Mouse (Mus musculus): ENCODE results near the gene Zfhx3. TPM values are rescaled to one million over a fixed set of nuclear protein-coding genes. Genes with fewer than 3 reads are reported as not detected.
A peak's percentile ranks its signal among the peaks of the same experiment; 100 is the strongest.

The Zfhx3 gene
- polyA plus RNA-seq, 1 experiment from 2014 or later = 68.4 TPM

GRCm38 (mm10) chr8:108819271-108819671 lies 876.8 kb downstream of the Zfhx3 start:
- Histone ChIP-seq H3K4me3 (replicated peaks; ENCODE audit: low read depth, low read length) (no peak overlapping the region), H3K9ac (replicated peaks; ENCODE audit: low read length) (no peak overlapping the region; the same call in 1 of the 2 replicates), H3K4me1 (ENCODE audit: control insufficient read depth, insufficient read depth, low read length) (peaks cover 42% of the 10 kb centered on the region), H3K27me3 (ENCODE audit: control insufficient read depth, insufficient read depth, low read length) (no peaks in the 10 kb centered on the region), H3K36me3 (ENCODE audit: control insufficient read depth, insufficient read depth, low read length) (no peaks in the 10 kb centered on the region), H3K4me2 (ENCODE audit: low read length) (0 out of 2 replicates have a peak overlapping the region, but pooled peaks have one; percentile 9), H3K9me3 (ENCODE audit: control insufficient read depth, low read length) (no peaks in the 10 kb centered on the region), H3K27ac (replicated peaks; ENCODE audit: low read depth, low read length) (no peak overlapping the region)
- DNase-seq (peak; percentile 63), ATAC-seq (ENCODE audit: low FRiP score, low TSS enrichment) (no peak)
- 4% methylated on average over 8 of the region's 8 CpGs for WGBS

- 5% methylated on average over 3 of the region's 3 CpGs for WGBS
- no peaks in the 10 kb centered on the region for H3K9me3 ChIP-seq (ENCODE audit: control insufficient read depth, low read length)
These were observed 877.4 kb downstream of the Zfhx3 start for GRCm38 (mm10) chr8:108819826-108820225.

GRCm38 (mm10) chr8:108820634-108821033 lies 878.2 kb downstream of the Zfhx3 start:
- DNase-seq (peak; percentile 57), ATAC-seq (ENCODE audit: low FRiP score, low TSS enrichment) (peak; percentile 69)
- H3K9me3 ChIP-seq (ENCODE audit: control insufficient read depth, low read length) = no peaks in the 10 kb centered on the region
- H3K4me3 ChIP-seq (replicated peaks; ENCODE audit: low read depth, low read length) = no peak overlapping the region
- H3K9ac ChIP-seq (replicated peaks; ENCODE audit: low read length) = no peak overlapping the region
- H3K27ac ChIP-seq (replicated peaks; ENCODE audit: low read depth, low read length) = no peak overlapping the region
- H3K36me3 ChIP-seq (ENCODE audit: control insufficient read depth, insufficient read depth, low read length) = no peaks in the 10 kb centered on the region
- WGBS = 13% methylated on average over 6 of the region's 6 CpGs
- H3K27me3 ChIP-seq (ENCODE audit: control insufficient read depth, insufficient read depth, low read length) = no peaks in the 10 kb centered on the region
- H3K4me1 ChIP-seq (ENCODE audit: control insufficient read depth, insufficient read depth, low read length) = peaks cover 42% of the 10 kb centered on the region
- H3K4me2 ChIP-seq (ENCODE audit: low read length) = peak overlapping the region; percentile 27

More at GRCm38 (mm10) chr8:108819826-108820225, 877.4 kb downstream of the Zfhx3 start:
- H3K4me2 ChIP-seq (ENCODE audit: low read length) = no peak overlapping the region
- H3K36me3 ChIP-seq (ENCODE audit: control insufficient read depth, insufficient read depth, low read length) = no peaks in the 10 kb centered on the region
- peaks cover 42% of the 10 kb centered on the region for H3K4me1 ChIP-seq (ENCODE audit: control insufficient read depth, insufficient read depth, low read length)
- no peak overlapping the region for H3K9ac ChIP-seq (replicated peaks; ENCODE audit: low read length)
- H3K4me3 ChIP-seq (replicated peaks; ENCODE audit: low read depth, low read length) = no peak overlapping the region
- DNase-seq (no peak), ATAC-seq (ENCODE audit: low FRiP score, low TSS enrichment) (no peak)
- no peak overlapping the region for H3K27ac ChIP-seq (replicated peaks; ENCODE audit: low read depth, low read length)
- no peaks in the 10 kb centered on the region for H3K27me3 ChIP-seq (ENCODE audit: control insufficient read depth, insufficient read depth, low read length)

GRCm38 (mm10) chr8:108822841-108823266 lies 880.4 kb downstream of the Zfhx3 start:
- H3K4me2 ChIP-seq (ENCODE audit: low read length) = no peak overlapping the region
- H3K9me3 ChIP-seq (ENCODE audit: control insufficient read depth, low read length) = no peaks in the 10 kb centered on the region
- no peak overlapping the region for H3K9ac ChIP-seq (replicated peaks; ENCODE audit: low read length)
- ATAC-seq (ENCODE audit: low FRiP score, low TSS enrichment) = 0 out of 2 replicates have a peak, but pooled peaks have one; percentile 22
- peaks cover 62% of the 10 kb centered on the region for H3K4me1 ChIP-seq (ENCODE audit: control insufficient read depth, insufficient read depth, low read length)
- H3K27ac ChIP-seq (replicated peaks; ENCODE audit: low read depth, low read length) = no peak overlapping the region
- WGBS = 37% methylated on average over 15 of the region's 15 CpGs
- H3K36me3 ChIP-seq (ENCODE audit: control insufficient read depth, insufficient read depth, low read length) = no peaks in the 10 kb centered on the region; the same call in 1 of the 2 replicates
- H3K4me3 ChIP-seq (replicated peaks; ENCODE audit: low read depth, low read length) = no peak overlapping the region
- DNase-seq = peak; percentile 71
- H3K27me3 ChIP-seq (ENCODE audit: control insufficient read depth, insufficient read depth, low read length) = no peaks in the 10 kb centered on the region

GRCm38 (mm10) chr8:108824049-108824448 lies 881.6 kb downstream of the Zfhx3 start:
- Histone ChIP-seq H3K9ac (replicated peaks; ENCODE audit: low read length) (no peak overlapping the region), H3K36me3 (ENCODE audit: control insufficient read depth, insufficient read depth, low read length) (no peaks in the 10 kb centered on the region; the same call in 1 of the 2 replicates), H3K9me3 (ENCODE audit: control insufficient read depth, low read length) (no peaks in the 10 kb centered on the region), H3K4me1 (ENCODE audit: control insufficient read depth, insufficient read depth, low read length) (peaks cover 68% of the 10 kb centered on the region), H3K27ac (replicated peaks; ENCODE audit: low read depth, low read length) (no peak overlapping the region), H3K27me3 (ENCODE audit: control insufficient read depth, insufficient read depth, low read length) (no peaks in the 10 kb centered on the region), H3K4me3 (replicated peaks; ENCODE audit: low read depth, low read length) (no peak overlapping the region), H3K4me2 (ENCODE audit: low read length) (no peak overlapping the region)
- 94% methylated on average over 4 of the region's 4 CpGs for WGBS
- ATAC-seq (ENCODE audit: low FRiP score, low TSS enrichment) (no peak), DNase-seq (no peak)

GRCm38 (mm10) chr8:108826414-108826813 lies 884.0 kb downstream of the Zfhx3 start:
- H3K27ac ChIP-seq (replicated peaks; ENCODE audit: low read depth, low read length) = peak overlapping the region; percentile 32; the same call in 1 of the 2 replicates
- no peak overlapping the region for H3K4me2 ChIP-seq (ENCODE audit: low read length)
- H3K4me3 ChIP-seq (replicated peaks; ENCODE audit: low read depth, low read length) = no peak overlapping the region
- WGBS = 82% methylated on average over 4 of the region's 4 CpGs
- H3K9ac ChIP-seq (replicated peaks; ENCODE audit: low read length) = no peak overlapping the region
- no peaks in the 10 kb centered on the region; the same call in 1 of the 2 replicates for H3K36me3 ChIP-seq (ENCODE audit: control insufficient read depth, insufficient read depth, low read length)
- H3K9me3 ChIP-seq (ENCODE audit: control insufficient read depth, low read length) = no peaks in the 10 kb centered on the region
- peaks cover 70% of the 10 kb centered on the region for H3K4me1 ChIP-seq (ENCODE audit: control insufficient read depth, insufficient read depth, low read length)
- no peaks in the 10 kb centered on the region for H3K27me3 ChIP-seq (ENCODE audit: control insufficient read depth, insufficient read depth, low read length)
- ATAC-seq (ENCODE audit: low FRiP score, low TSS enrichment) = no peak
- DNase-seq = no peak

- no peaks in the 10 kb centered on the region for H3K27me3 ChIP-seq (ENCODE audit: control insufficient read depth, insufficient read depth, low read length)
- ATAC-seq (ENCODE audit: low FRiP score, low TSS enrichment) (no peak), DNase-seq (peak; percentile 31)
- H3K4me1 ChIP-seq (ENCODE audit: control insufficient read depth, insufficient read depth, low read length) = peaks cover 66% of the 10 kb centered on the region
- no peaks in the 10 kb centered on the region for H3K9me3 ChIP-seq (ENCODE audit: control insufficient read depth, low read length)
- 77% methylated on average over 15 of the region's 15 CpGs for WGBS
- H3K4me3 ChIP-seq (replicated peaks; ENCODE audit: low read depth, low read length) = no peak overlapping the region
- no peak overlapping the region for H3K4me2 ChIP-seq (ENCODE audit: low read length)
- H3K27ac ChIP-seq (replicated peaks; ENCODE audit: low read depth, low read length) = no peak overlapping the region
- H3K9ac ChIP-seq (replicated peaks; ENCODE audit: low read length) = no peak overlapping the region
- H3K36me3 ChIP-seq (ENCODE audit: control insufficient read depth, insufficient read depth, low read length) = no peaks in the 10 kb centered on the region; the same call in 1 of the 2 replicates
These were observed 885.0 kb downstream of the Zfhx3 start for GRCm38 (mm10) chr8:108827428-108827827.

GRCm38 (mm10) chr8:108829305-108829717 lies 886.9 kb downstream of the Zfhx3 start:
- no peaks in the 10 kb centered on the region for H3K9me3 ChIP-seq (ENCODE audit: control insufficient read depth, low read length)
- H3K4me1 ChIP-seq (ENCODE audit: control insufficient read depth, insufficient read depth, low read length) = peaks cover 58% of the 10 kb centered on the region
- peak; percentile 70 for ATAC-seq (ENCODE audit: low FRiP score, low TSS enrichment)
- peak overlapping the region; percentile 70 for H3K27ac ChIP-seq (replicated peaks; ENCODE audit: low read depth, low read length)
- H3K9ac ChIP-seq (replicated peaks; ENCODE audit: low read length) = no peak overlapping the region; the same call in 1 of the 2 replicates
- no peak overlapping the region for H3K4me3 ChIP-seq (replicated peaks; ENCODE audit: low read depth, low read length)
- no peaks in the 10 kb centered on the region for H3K27me3 ChIP-seq (ENCODE audit: control insufficient read depth, insufficient read depth, low read length)
- H3K4me2 ChIP-seq (ENCODE audit: low read length) = peak overlapping the region; percentile 30
- 7% methylated on average over 12 of the region's 12 CpGs for WGBS
- peak; percentile 83 for DNase-seq
- H3K36me3 ChIP-seq (ENCODE audit: control insufficient read depth, insufficient read depth, low read length) = no peaks in the 10 kb centered on the region; the same call in 1 of the 2 replicates

GRCm38 (mm10) chr8:108835143-108835542 lies 892.7 kb downstream of the Zfhx3 start:
- Histone ChIP-seq H3K9me3 (ENCODE audit: control insufficient read depth, low read length) (no peaks in the 10 kb centered on the region), H3K4me3 (replicated peaks; ENCODE audit: low read depth, low read length) (no peak overlapping the region)

More at GRCm38 (mm10) chr8:108835143-108835542, 892.7 kb downstream of the Zfhx3 start:
- no peaks in the 10 kb centered on the region; the same call in 1 of the 2 replicates for H3K36me3 ChIP-seq (ENCODE audit: control insufficient read depth, insufficient read depth, low read length)
- 88% methylated on average over 11 of the region's 11 CpGs for WGBS
- ATAC-seq (ENCODE audit: low FRiP score, low TSS enrichment) = no peak
- H3K27me3 ChIP-seq (ENCODE audit: control insufficient read depth, insufficient read depth, low read length) = no peaks in the 10 kb centered on the region
- no peak overlapping the region for H3K4me2 ChIP-seq (ENCODE audit: low read length)
- H3K27ac ChIP-seq (replicated peaks; ENCODE audit: low read depth, low read length) = no peak overlapping the region
- H3K9ac ChIP-seq (replicated peaks; ENCODE audit: low read length) = no peak overlapping the region
- peaks cover 37% of the 10 kb centered on the region for H3K4me1 ChIP-seq (ENCODE audit: control insufficient read depth, insufficient read depth, low read length)
- DNase-seq = no peak
